Comparison of ENCODE assay signal across 8 mouse cellular contexts in the genomic region with DNA sequence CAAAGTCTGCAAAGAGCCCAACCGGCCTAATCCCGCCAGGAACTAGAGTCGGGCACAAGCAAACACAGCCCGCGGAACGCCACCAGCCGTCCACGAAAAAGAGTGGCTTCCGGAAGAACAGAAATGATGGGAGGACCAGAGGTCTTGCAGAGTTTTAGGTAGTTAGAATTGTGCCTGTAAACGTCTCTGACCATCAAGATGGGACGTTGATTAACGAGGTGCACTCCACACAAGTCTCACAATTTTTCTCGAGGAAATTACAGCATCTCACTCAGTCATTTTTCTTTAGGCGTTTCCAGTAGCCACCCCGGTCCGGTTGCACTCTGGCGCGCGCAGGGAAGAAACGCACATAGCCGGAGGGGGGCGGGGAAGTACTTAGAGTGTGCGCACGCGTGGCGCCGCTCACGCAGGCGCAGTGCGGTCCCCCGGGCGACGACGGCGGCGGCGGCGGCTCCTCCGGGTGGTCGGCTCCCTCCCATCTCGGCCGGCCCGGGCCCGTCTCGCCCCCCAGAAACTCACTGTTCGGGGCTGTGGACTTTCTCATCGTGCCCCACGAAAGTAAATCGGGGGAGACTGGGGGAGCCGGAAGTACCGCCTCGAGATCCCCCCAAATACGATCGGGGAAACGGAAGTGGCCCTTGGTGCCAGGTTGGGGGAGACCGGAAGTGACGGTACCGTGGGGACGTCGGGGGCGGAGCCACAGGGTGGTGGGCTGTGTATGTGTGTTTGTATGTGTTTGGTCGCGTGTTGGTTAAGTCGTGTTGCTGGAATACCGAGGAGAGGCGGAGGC. TPM values are rescaled to one million over a fixed set of nuclear protein-coding genes. Genes with fewer than 3 reads are reported as not detected.
DNase-seq lines count a peak whose midpoint lies in the region; ATAC-seq and TF ChIP-seq lines count a peak whose summit lies in the region.

TSS of gene Bag6 (plus strand) at position 378 of the 790 bp plus-strand sequence.

- peak in 1 of 2 experiments; percentile 42; a peak in 2 of 4 replicates for TF ChIP-seq CTCF in CH12.LX (conservative IDR thresholded peaks at IDR 0.05 in 1 of 2, IDR thresholded peaks at IDR 0.05 in 1 of 2; ENCODE audit: low read depth in 2 of 2, low read length in 2 of 2)
- TF ChIP-seq CTCF in heart, postnatal 0 days (IDR thresholded peaks at IDR 0.05; ENCODE audit: low read depth), result no peak
- no peak; the same call in 1 of the 2 replicates for TF ChIP-seq CTCF in testis, adult 2 months (IDR thresholded peaks at IDR 0.05; ENCODE audit: control insufficient read depth, insufficient read depth, insufficient replicate concordance, low read depth, low read length)

- in situ Hi-C loops in CH12.LX (cut with MboI; ENCODE audit: low pct_ligation_motif_present, low pct_unique_long_range_greater_than_20kb, low sequenced_read_pairs), result no loop called here

- peak within 1 kb of the TSS; percentile 80 for H3K9ac ChIP-seq in CH12.LX (ENCODE audit: insufficient read depth, low read depth)
- peak within 1 kb of the TSS; percentile 78 for H3K9ac ChIP-seq in forebrain, embryonic 12.5 days
- peak within 1 kb of the TSS; percentile 80 for H3K9ac ChIP-seq in heart, postnatal 0 days (replicated peaks; ENCODE audit: low read depth, low read length)
- H3K9ac ChIP-seq in liver, embryonic 16.5 days (ENCODE audit: low read depth, low read length), result peak within 1 kb of the TSS; percentile 88
- peak within 1 kb of the TSS; percentile 92 for H3K9ac ChIP-seq in neural tube, embryonic 13.5 days

- no peaks in the 10 kb centered on the region for H3K9me3 ChIP-seq in CH12.LX (replicated peaks; ENCODE audit: low read length)
- H3K9me3 ChIP-seq in forebrain, embryonic 12.5 days, result no peaks in the 10 kb centered on the region
- no peaks in the 10 kb centered on the region for H3K9me3 ChIP-seq in heart, postnatal 0 days (replicated peaks; ENCODE audit: control insufficient read depth, low read length)
- no peaks in the 10 kb centered on the region for H3K9me3 ChIP-seq in liver, embryonic 16.5 days (replicated peaks; ENCODE audit: control insufficient read depth, low read length)
- no peaks in the 10 kb centered on the region for H3K9me3 ChIP-seq in neural tube, embryonic 13.5 days

- H3K4me1 ChIP-seq in CH12.LX (ENCODE audit: control insufficient read depth in 1 of 2, insufficient read depth in 2 of 2), result peaks cover 0 to 19% of the 10 kb centered on the region in 2 experiments; a peak in 2 of 4 replicates
- H3K4me1 ChIP-seq in forebrain, embryonic 12.5 days, result peaks cover 26% of the 10 kb centered on the region
- H3K4me1 ChIP-seq in heart, postnatal 0 days (ENCODE audit: control insufficient read depth, insufficient read depth), result no peaks in the 10 kb centered on the region; the same call in 1 of the 2 replicates
- peaks cover 18% of the 10 kb centered on the region for H3K4me1 ChIP-seq in liver, embryonic 16.5 days (ENCODE audit: control insufficient read depth, low read depth, low read length)
- H3K4me1 ChIP-seq in neural tube, embryonic 13.5 days (replicated peaks), result peaks cover 39% of the 10 kb centered on the region
- peaks cover 2% of the 10 kb centered on the region; the same call in 1 of the 2 replicates for H3K4me1 ChIP-seq in testis, adult 2 months (ENCODE audit: control insufficient read depth, insufficient read depth, low read length)

- peak; percentile 71 for TF ChIP-seq POLR2A in CH12.LX (IDR thresholded peaks at IDR 0.05; ENCODE audit: low read depth, low read length)
- TF ChIP-seq POLR2A in testis, adult 2 months (IDR thresholded peaks at IDR 0.05; ENCODE audit: control insufficient read depth, low read depth, low read length), result peak; percentile 70

- WGBS in forebrain, embryonic 12.5 days, result under 1% methylated on average over 64 of the region's 66 CpGs
- whole genome bisulfite sequencing in heart, postnatal 0 days, result under 1% methylated on average over 66 of the region's 66 CpGs
- under 1% methylated on average over 66 of the region's 66 CpGs for WGBS in liver, embryonic 16.5 days (ENCODE audit: insufficient replicate concordance)
- 0% methylated on average over 64 of the region's 66 CpGs for WGBS in neural tube, embryonic 13.5 days

- dilution Hi-C loops in CH12.LX (cut with MboI; ENCODE audit: extremely low pct_ligation_motif_present, extremely low pct_unique_long_range_greater_than_20kb, low sequenced_read_pairs), result no loop called here

- DNase-seq in CH12.LX (ENCODE audit: extremely low read depth), result peak; percentile 95
- DNase-seq in c-Kit-positive CD71-positive TER-119-negative erythroid progenitor cells, embryonic 14.5 days (ENCODE audit: low read depth), result peak; percentile 89
- peak; percentile 95 for DNase-seq in heart, postnatal 0 days (ENCODE audit: low spot score)
- peak; percentile 95 to 97 for DNase-seq in kidney, postnatal 4 days

- peak within 1 kb of the TSS; percentile 83 to 95 (median 91) for H3K4me3 ChIP-seq in CH12.LX (replicated peaks in 1 of 3; ENCODE audit: low read depth in 2 of 3, low read length in 2 of 3, poor library complexity in 1 of 3)
- peak within 1 kb of the TSS; percentile 81 for H3K4me3 ChIP-seq in forebrain, embryonic 12.5 days (replicated peaks)
- H3K4me3 ChIP-seq in heart, postnatal 0 days (ENCODE audit: low read depth, low read length), result peak within 1 kb of the TSS; percentile 84
- H3K4me3 ChIP-seq in liver, embryonic 16.5 days (ENCODE audit: low read depth, low read length), result peak within 1 kb of the TSS; percentile 85
- H3K4me3 ChIP-seq in neural tube, embryonic 13.5 days, result peak within 1 kb of the TSS; percentile 81
- H3K4me3 ChIP-seq in testis, adult 2 months (ENCODE audit: control insufficient read depth, low read depth, low read length), result peak within 1 kb of the TSS; percentile 98

- no peak for TF ChIP-seq EP300 in CH12.LX (IDR thresholded peaks at IDR 0.05; ENCODE audit: low read length)
- TF ChIP-seq EP300 in heart, postnatal 0 days (IDR thresholded peaks at IDR 0.05; ENCODE audit: low read depth), result peak; percentile 95

- H3K79me2 ChIP-seq in CH12.LX (replicated peaks; ENCODE audit: control insufficient read depth, extremely low read depth, insufficient read depth, poor library complexity, severe bottlenecking), result peaks cover 45% of the 10 kb centered on the region

- peak within 1 kb of the TSS; percentile 95 for H3K4me2 ChIP-seq in CH12.LX (ENCODE audit: insufficient read depth, low read depth, poor library complexity, severe bottlenecking)
- H3K4me2 ChIP-seq in forebrain, embryonic 12.5 days, result peak within 1 kb of the TSS; percentile 71
- peak within 1 kb of the TSS; percentile 77 for H3K4me2 ChIP-seq in heart, postnatal 0 days (ENCODE audit: low read depth, low read length)
- peak within 1 kb of the TSS; percentile 74 for H3K4me2 ChIP-seq in liver, embryonic 16.5 days (ENCODE audit: low read depth, low read length)
- H3K4me2 ChIP-seq in neural tube, embryonic 13.5 days, result peak within 1 kb of the TSS; percentile 88

- peak within 1 kb of the TSS; percentile 74 for H3K27ac ChIP-seq in CH12.LX (ENCODE audit: insufficient read depth, low read depth)
- peak within 1 kb of the TSS; percentile 95 for H3K27ac ChIP-seq in forebrain, embryonic 12.5 days
- H3K27ac ChIP-seq in heart, postnatal 0 days (ENCODE audit: low read depth), result peak within 1 kb of the TSS; percentile 96
- peak within 1 kb of the TSS; percentile 94 for H3K27ac ChIP-seq in liver, embryonic 16.5 days (ENCODE audit: low read length)
- peak within 1 kb of the TSS; percentile 93 for H3K27ac ChIP-seq in neural tube, embryonic 13.5 days (replicated peaks)
- H3K27ac ChIP-seq in testis, adult 2 months (ENCODE audit: control insufficient read depth, insufficient read depth, low read depth, low read length), result peak within 1 kb of the TSS; percentile 97

- peaks cover 21 to 46% of the 10 kb centered on the region in 2 experiments for H3K36me3 ChIP-seq in CH12.LX (replicated peaks in 1 of 2; ENCODE audit: control insufficient read depth in 1 of 2, insufficient read depth in 1 of 2, low read length in 1 of 2)
- H3K36me3 ChIP-seq in forebrain, embryonic 12.5 days (replicated peaks), result peaks cover 24% of the 10 kb centered on the region
- peaks cover 23% of the 10 kb centered on the region for H3K36me3 ChIP-seq in heart, postnatal 0 days (replicated peaks; ENCODE audit: control insufficient read depth, insufficient read depth, low read length)
- peaks cover 13% of the 10 kb centered on the region for H3K36me3 ChIP-seq in liver, embryonic 16.5 days (ENCODE audit: control insufficient read depth, insufficient read depth)
- peaks cover 29% of the 10 kb centered on the region for H3K36me3 ChIP-seq in neural tube, embryonic 13.5 days
- H3K36me3 ChIP-seq in testis, adult 2 months (ENCODE audit: control insufficient read depth, insufficient read depth, low read length), result peaks cover 2% of the 10 kb centered on the region

- no peak for TF ChIP-seq RAD21 in CH12.LX (IDR thresholded peaks at IDR 0.05; ENCODE audit: low read depth, low read length)

- H3K27me3 ChIP-seq in CH12.LX (replicated peaks), result no peaks in the 10 kb centered on the region
- no peaks in the 10 kb centered on the region for H3K27me3 ChIP-seq in forebrain, embryonic 12.5 days
- H3K27me3 ChIP-seq in heart, postnatal 0 days (ENCODE audit: control insufficient read depth, insufficient read depth, low read length), result no peaks in the 10 kb centered on the region
- H3K27me3 ChIP-seq in liver, embryonic 16.5 days (ENCODE audit: control insufficient read depth, insufficient read depth, low read depth, low read length), result no peaks in the 10 kb centered on the region
- H3K27me3 ChIP-seq in neural tube, embryonic 13.5 days, result no peaks in the 10 kb centered on the region
- no peaks in the 10 kb centered on the region for H3K27me3 ChIP-seq in testis, adult 2 months (ENCODE audit: control insufficient read depth, insufficient read depth, low read length)

- ATAC-seq in forebrain, embryonic 12.5 days (ENCODE audit: low FRiP score), result peak; percentile 95
- ATAC-seq in heart, postnatal 0 days (ENCODE audit: insufficient read depth, low read depth), result peak; percentile 95
- ATAC-seq in liver, embryonic 16.5 days (ENCODE audit: low read depth), result peak; percentile 90
- ATAC-seq in neural tube, embryonic 13.5 days (ENCODE audit: low read depth), result peak; percentile 96

TF ChIP-seq in CH12.LX, 34 proteins besides CTCF, POLR2A, EP300 and RAD21 (continues in another document):
- TF ChIP-seq ZC3H11A (IDR thresholded peaks at IDR 0.05; ENCODE audit: low read depth, low read length), result no peak
- peak; percentile 76; the same call in 1 of the 2 replicates for TF ChIP-seq SIN3A (IDR thresholded peaks at IDR 0.05; ENCODE audit: low read length)
- TF ChIP-seq ZKSCAN1 (IDR thresholded peaks at IDR 0.05; ENCODE audit: borderline replicate concordance, low read depth, low read length), result no peak

RNA-seq across cellular contexts. Expression of gene Bag6, which starts in this region (rescaled TPM):
- total RNA-seq in CH12.LX (2012; rRNA removed), result 73.0 and 73.7 TPM in 2 replicates
- total RNA-seq in CH12.LX (2014; rRNA removed), result 21.7 and 26.0 TPM in 2 replicates
- polyA plus RNA-seq in CH12.LX (2012; ENCODE audit: insufficient read length, low read depth), result 133 and 152 TPM in 2 replicates
- 88.9 and 97.8 TPM in 2 replicates for polyA plus RNA-seq in forebrain, embryonic 12.5 days (2016; fragmentation: Nextera tagmentation; extraction: Ambion mirVana)
- total RNA-seq in heart, postnatal 0 days (2014; rRNA removed; ENCODE audit: low replicate concordance), result 188 and 235 TPM in 2 replicates
- 35.6 and 37.7 TPM in 2 replicates for polyA plus RNA-seq in heart, postnatal 0 days (2015; fragmentation: Nextera tagmentation; extraction: Ambion mirVana)
- 19.7 and 21.4 TPM in 2 replicates for polyA plus RNA-seq in liver, embryonic 16.5 days (2015; fragmentation: Nextera tagmentation; extraction: Ambion mirVana)
- 67.1 and 75.0 TPM in 2 replicates for polyA plus RNA-seq in neural tube, embryonic 13.5 days (2015; fragmentation: Nextera tagmentation; extraction: Ambion mirVana)
- polyA plus RNA-seq in testis, adult 2 months (2012; rRNA removed), result 709 and 791 TPM in 2 replicates

Comparison
In these comparisons a context has a peak if more than half of its experiments do, and no peak if none do; other contexts are left out.
1. Peak in every context shown above with its lines: DNase-seq, ATAC-seq, H3K4me3 ChIP-seq and H3K27ac ChIP-seq.